Mouse (Mus musculus) megakaryocyte, embryonic 14.5 days (primary cell): ENCODE measurements around the gene Phf21a.

Experiments
- FLI1 ChIP-seq: IDR thresholded peaks from 2 replicates; pipeline ENCODE4 v1.6.1; 2012; ENCODE audit warnings: low read length, inconsistent platforms, mixed read lengths
- GATA1 ChIP-seq: IDR thresholded peaks from 3 replicates; pipeline ENCODE4 v1.6.1; 2012; ENCODE audit warnings: mixed read lengths, low read length, inconsistent platforms, borderline replicate concordance

- TF ChIP-seq GATA1 (no peak), FLI1 (no peak)
Measured at GRCm38 (mm10) chr2:92171046-92171643, 78.2 kb downstream of the Phf21a start.
